Mouse (Mus musculus): ENCODE measurements around the gene Spem1.
"Not testable (repeated sequence)": the region's sequence is repeated elsewhere in the genome, so short reads cannot be mapped to it uniquely, and the experiment has no call there.

The Spem1 gene

DNA sequence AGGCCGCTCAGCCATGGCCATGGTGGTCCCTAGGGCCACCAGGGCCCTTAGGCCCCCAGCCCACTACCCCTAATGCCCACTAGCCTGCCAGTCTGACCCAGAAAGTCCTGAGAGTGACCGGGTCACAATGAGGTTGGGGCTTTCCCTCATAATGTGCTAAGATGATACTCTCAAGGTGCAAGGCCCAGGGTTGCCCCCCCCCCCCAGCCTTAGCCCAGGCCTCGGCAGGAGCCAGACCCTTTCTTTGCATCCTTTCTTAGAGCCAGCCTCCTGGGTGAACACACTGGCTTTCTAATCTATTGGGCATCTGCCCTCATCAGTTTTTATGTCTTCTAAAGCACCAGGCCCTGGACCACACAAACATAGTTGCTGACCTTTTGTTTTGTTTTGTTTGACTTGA, at the start of gene Spem1:
Gene Spem1 (minus strand): TSS at position 101 of the 400 bp plus-strand sequence.
- in situ Hi-C loops (cut with MseI, MboI): no loop called here

DNA sequence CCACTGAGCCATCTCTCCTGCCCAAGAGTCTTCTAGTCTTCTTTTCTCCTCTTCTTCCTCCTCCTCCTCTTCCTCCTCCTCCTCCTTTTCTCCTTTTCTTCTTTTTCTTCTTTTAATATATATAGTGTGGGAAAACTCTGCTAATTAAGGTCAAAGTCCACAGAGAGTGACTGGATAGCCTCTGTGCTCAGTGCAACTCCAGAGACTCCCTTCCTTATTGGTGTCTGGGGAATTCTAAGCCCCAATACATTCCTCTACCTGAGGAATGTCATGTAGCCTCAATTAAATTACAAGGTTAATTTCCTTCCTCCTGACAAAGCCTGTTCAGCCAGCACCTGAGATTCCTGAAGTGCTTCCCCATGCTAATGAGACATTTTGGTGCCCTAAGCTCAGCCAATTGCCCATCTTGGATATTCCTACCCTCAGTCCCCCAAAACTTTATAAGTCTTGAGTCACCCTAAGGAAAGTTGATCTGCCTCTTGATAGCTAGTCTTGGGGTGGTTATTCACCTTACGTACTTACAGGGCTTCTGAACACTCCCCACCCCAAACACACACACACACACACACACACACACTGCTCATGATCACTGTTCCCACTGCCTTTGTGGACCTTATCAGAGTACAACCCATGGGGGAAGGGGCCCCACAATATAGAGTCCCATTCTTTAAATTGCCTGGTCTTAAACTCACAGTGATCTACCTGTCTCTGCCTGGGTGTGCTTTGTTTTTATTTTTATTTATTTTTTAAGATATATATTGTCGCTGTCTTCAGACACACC, 48.5 kb upstream of the Spem1 start:
- in situ Hi-C loops (cut with MseI, MboI): no loop called here

DNA sequence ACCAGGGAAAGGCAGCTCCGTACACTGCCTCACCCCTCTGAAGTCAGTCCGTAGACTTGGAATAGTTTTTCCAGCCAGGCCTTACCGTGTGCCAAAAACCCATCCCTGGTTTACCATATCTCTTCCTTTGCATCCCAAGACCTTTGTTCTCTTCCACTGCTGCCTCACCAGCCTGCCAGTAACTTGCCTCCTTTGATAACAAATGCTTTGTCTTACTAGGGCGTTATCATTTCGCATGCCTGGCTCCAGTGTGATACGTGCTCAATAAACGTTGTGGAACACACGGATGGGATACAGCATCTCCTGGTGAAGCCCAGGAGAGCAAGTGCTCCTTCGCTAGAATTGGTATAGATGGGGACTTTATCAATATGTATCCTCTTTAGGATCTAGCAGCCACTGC, 45.4 kb upstream of the Spem1 start:
- in situ Hi-C loops (cut with MseI, MboI): no loop called here

DNA sequence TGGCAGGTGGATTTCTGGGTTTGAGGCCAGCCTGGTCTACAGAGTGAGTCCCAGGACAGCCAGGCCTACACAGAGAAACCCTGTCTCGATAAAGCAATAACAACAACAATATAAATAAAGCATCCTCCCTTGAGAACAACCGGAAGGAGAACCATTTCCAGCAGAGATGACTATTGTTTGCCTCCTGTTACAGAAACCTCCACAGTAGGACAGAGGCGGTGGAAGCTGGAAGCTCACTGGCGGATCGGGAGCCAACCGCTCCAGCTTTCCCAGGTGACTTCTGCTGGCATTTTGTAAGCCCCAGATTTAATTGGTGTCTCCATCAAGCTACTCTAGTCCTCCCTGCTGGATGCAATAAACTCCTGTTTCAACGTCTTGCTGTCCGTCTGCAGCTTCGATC, 43.6 kb upstream of the Spem1 start:
- in situ Hi-C loops (cut with MseI, MboI): no loop called here

DNA sequence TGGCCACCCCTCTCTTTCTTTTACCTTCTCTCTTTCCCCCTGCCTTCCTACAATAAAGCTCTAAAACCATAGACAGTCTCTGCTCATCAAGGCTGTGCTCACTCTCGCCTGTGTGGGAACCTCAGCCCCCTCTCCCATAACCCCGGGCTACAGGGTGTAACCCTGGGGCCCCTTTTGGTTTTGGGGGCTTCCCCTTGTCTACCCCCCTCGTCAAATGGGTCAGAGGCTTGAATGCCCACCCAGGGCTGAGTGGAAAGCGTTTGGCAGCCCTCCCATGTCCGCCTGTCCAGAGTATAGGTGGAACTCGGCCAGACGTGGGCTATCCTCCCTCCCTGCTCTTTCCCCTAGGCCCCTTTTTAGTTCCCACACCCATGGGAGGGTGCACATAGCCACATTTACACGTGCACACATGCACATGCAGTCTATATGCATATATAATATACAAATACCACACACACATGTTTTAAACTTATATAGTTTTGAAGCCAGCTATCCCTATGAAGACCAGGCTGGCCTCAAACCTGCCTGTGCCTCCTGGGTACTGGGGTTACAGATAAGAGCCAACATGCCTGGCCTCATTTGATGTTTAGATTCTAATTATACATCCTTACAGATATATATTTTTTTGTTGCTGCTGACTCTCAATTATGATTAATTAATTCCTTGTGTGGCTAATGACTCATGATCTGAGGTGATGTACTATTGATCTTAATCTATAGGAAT, 42.3 kb upstream of the Spem1 start:
- in situ Hi-C loops (cut with MseI, MboI): no loop called here

DNA sequence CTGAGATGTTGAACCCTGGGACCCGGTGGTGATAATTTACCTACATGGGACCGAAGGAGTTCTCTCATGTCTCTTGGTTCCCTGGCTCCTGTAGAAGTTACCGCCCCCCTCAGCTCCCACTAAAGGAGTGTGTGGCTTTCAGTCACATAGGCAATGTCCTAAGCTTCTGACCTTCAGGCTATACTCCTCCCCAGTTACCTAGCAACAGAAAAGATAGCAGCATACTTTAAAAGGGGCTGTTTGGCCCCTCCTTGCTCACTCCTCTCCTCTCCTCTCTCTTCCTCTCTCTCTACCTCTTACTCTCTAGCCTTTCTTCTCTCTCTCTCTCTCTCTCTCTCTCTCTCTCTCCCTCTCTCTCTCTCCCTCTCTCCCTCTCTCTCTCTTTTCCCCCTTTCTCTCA, 41.7 kb upstream of the Spem1 start:
- in situ Hi-C loops (cut with MseI, MboI): not testable (repeated sequence)

DNA sequence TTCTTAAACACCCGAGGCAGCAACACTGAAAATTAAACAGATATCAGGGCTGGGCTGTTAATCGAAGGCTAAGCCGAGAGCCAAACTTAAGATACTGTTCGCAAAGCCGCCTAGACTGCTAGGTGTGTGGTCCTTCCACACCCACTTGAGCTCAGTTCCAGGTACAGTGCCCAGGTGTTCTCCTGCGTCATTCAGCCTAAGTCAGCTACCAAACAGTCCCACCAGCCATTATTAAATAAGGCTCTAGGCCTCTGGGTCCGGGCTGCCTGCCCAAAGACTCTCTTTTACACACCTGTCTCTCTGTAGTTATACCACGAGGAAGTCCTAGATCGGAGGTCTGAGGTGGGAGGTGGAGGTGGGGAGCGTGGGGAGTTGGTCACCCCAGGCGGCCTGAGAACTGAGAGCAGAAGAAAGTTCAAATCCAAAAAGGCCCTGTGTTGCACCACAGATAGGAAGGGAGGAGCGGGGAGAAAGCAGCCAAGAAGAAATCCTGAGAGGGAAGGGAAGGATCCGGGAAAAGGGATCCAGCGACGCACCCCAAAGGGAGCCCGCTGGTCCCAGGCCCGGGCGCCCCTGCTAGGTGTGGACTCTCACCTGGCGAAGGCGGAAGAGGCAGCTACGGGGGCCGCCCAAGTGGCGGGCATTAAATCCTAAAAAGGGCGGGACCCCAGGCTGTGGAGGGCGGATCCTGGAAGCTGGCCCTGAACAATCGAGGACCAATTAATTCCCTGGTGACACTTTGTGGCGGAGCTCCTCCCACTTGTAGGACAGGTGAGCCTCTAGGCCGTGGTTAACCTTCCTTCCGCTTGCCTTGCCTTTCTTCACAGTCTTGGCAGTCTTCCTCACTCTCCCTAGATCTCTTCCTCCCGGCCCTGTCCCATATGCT, 36.4 kb upstream of the Spem1 start, which contains the start of gene Tnk1:
Gene Tnk1 (minus strand): TSS at position 618 of the 886 bp plus-strand sequence.
- in situ Hi-C loops (cut with MseI, MboI): no loop called here

DNA sequence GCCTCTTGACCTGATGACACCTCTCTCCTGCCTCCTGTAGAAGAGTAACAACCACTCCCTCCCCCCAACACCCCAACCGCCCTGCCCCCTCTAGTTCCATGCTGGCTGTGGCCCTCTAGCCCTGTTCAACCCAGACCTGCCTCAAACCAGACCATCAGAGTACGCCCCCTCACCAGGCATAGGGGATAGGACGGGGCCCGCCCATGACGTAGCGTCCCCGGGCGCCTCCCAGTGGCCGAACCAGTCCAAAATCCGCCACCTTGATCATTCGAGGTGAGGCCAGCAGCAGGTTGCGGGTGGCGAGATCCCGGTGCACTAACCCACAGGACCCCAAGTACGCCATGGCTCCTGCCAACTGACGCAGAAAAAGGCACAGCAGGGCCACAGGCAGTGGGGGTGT, 33.4 kb upstream of the Spem1 start:
- in situ Hi-C loops (cut with MseI, MboI): no loop called here

DNA sequence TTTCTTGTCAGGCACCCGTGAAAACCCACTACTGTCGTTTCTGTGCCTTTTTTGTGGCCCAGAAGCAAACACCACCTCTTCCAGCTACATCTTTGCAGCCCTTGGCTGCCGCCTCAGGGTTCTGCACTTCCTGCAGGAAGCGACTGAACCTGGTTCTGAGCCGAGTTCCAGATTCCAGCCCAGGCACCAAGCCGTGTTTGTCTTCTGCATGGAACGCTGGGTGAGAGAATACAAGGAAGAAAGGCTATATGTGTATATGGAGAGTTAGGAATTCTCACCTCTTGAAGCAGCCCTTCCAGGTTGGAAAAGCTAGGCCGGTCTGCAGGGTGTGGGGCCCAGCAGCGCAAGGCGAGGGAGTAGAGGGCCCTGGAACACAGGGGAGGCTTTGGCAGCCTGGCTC, 32.7 kb upstream of the Spem1 start:
- in situ Hi-C loops (cut with MseI, MboI): no loop called here

DNA sequence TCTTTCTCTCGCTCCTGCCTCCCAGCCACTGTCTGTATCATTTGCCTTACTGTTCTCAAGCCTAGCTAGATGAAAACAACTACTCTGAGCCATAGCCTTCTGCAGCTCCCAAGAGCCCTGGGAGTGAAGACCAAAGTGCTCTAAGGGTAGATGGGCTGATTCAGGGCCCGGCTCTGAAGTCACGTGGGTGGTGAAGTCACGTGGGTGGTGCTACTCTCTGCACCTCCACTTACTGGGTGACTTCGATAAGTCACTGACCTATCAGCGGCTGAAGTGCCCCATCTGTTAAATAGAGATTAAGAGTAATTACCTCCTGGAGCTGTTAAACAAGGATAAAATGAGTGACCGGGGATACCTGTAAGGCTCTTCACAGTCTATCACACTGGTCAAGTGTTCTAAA, 32.0 kb upstream of the Spem1 start:
- in situ Hi-C loops (cut with MseI, MboI): no loop called here

DNA sequence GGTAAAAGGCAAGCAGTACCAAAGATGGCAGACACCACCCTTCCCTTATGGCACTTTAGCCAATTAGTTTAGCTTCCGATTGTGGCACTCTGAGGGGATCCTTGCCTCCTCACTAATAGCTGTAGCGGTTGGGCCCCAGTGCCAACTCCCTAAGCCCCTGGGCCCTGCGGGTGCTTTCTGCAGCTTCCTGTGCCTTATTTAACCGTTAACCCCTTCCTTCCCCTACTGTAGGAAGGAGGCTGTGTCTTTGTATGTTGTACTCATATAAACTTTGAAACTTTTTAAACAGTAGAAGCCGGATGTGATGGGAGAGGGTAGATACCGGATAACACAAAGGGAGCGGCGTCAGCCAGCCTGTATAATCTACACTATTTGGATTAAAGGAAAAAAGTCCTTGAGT, 28.8 kb upstream of the Spem1 start:
- in situ Hi-C loops (cut with MseI, MboI): no loop called here

DNA sequence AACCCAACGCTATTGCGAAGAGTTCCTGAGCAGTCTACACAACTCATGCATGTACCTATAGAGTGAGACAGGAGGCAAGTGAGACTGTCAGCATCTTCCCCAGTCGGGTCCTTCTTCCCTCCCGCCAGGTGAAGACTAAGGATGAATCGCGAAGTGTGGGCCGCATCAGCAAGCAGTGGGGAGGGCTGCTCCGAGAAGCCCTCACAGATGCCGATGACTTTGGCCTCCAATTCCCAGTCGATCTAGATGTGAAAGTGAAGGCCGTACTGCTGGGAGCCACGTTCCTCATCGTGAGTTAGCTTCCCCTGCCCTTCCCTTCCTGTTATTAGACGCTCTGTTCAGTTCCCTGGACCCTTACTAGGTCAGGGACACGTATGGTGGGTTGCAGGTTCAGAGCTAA, 27.9 kb upstream of the Spem1 start:
- in situ Hi-C loops (cut with MseI, MboI): no loop called here

DNA sequence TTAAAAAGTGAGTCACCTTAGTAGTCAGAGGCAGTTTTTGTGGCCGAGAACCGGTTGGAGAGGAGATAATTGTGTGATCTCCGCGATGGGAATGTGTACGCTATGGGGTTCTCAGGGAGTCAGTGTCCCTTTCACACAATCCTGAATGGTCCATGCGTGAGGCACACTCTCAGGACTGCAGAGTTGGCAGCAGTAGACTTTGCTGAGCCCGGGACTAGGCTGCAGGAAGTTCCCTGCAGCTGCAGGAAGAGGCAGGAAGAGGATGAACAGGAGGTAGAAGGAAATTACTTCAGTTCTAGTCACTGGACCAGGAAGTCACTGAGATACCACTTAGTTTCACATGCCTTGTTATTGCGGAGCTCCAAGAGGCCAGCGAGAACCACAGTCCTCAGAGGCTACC, 27.1 kb upstream of the Spem1 start:
- in situ Hi-C loops (cut with MseI, MboI): no loop called here

DNA sequence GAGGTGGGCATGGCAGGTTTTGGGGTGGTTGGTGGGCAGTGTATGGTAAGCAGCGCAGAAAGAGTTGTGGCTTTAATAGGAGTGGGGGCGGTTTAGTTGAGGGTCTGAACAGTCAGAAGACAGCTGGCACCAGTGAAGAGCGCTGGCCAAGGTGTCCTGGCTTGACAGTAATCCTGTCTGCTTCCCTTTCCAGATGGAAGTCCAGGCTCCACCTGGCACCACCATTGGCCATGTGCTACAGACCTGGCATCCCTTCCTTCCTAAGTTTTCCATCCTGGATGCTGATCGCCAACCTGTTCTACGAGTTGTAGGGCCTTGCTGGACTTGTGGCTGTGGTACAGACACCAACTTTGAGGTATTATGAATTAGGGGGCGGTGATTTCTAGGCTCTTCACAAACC, 26.0 kb upstream of the Spem1 start:
- in situ Hi-C loops (cut with MseI, MboI): no loop called here

DNA sequence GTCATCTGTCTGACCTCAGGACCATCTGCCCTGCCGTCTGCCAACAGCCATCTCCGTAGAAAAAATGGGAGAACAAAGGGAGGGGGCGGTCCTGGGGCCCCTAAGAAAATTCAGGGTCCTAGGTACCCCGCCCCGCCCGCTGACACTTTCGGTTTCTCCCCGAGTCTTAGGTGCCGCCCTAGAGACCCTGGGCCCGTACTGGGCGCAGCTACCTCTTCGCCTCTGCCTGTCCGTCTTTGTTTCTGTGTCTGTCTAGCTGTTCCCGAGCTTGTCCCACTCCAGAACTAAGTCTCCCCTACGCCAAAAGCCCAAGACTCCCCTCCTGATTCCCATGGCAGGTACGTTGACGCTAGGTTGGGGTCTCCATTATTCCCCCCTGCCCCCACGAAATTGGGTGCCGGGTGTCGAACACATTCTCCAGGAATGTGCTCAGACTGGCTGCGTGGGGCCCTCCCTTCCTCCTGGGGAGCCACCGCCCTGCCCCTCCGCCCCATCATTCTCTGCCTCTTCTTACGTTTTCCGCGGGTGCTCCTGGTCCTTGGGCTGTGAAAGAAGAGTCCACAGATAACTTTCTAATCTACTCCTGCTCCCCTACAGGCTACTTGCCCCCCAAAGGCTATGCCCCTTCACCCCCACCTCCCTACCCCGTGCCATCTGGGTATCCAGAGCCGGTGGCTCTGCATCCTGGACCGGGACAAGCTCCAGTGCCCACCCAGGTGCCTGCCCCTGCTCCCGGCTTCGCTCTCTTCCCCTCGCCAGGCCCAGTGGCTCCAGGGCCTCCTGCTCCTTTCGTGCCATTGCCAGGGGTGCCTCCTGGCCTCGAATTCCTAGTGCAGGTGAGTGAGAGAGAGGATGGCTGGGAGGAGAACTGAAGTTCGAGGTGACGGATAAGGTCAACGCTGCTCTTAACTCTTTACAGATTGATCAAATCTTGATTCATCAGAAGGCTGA, 25.0 kb upstream of the Spem1 start:
- in situ Hi-C loops (cut with MseI, MboI): no loop called here

DNA sequence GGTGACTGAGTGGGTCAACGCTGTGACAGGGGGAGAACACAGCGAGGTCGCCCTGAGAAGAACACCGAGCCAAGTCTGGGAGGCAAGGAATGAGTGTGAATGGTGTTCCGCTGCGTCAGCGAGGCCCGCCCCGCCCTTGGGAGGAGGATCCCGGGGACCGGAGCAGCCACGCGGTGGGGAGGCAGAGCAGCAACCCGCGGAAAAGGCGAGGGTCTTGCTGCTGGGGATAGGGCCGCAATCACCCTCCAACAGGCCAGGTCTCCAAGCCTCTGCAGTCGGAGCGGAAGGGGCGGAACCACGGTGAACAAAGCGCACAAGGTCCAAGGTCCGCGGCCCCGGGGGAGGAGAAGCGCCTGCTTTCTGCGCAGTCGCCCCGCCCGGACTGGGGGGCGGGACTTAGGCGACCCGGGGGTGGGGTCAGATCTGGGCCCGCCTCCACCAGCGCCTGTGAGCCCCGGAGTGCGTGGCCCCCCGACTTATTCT, 24.3 kb upstream of the Spem1 start, which contains the start of gene Plscr3:
Gene Plscr3 (plus strand): TSS at position 179 of the 483 bp plus-strand sequence.
- in situ Hi-C loops (cut with MseI, MboI): no loop called here

DNA sequence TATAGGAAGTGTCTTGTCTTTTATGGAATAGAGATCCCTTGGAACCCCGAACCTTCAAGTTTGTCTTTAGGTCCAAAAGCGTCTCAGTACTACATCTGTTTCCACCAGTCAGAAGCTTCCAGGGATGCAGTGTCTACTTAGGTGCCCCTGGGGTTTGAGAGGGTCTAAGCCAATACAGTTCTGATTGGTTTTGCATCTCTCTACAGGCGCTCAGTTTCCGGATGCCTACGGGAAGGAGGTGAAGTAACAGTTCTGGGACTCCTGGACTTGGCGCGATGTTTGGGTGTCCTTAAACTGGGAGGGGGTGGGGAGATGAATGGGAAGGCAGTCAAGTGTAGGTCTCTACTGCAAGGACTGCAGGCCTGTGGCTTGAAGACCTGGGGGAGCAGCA, 16.7 kb upstream of the Spem1 start:
- in situ Hi-C loops (cut with MseI, MboI): no loop called here

DNA sequence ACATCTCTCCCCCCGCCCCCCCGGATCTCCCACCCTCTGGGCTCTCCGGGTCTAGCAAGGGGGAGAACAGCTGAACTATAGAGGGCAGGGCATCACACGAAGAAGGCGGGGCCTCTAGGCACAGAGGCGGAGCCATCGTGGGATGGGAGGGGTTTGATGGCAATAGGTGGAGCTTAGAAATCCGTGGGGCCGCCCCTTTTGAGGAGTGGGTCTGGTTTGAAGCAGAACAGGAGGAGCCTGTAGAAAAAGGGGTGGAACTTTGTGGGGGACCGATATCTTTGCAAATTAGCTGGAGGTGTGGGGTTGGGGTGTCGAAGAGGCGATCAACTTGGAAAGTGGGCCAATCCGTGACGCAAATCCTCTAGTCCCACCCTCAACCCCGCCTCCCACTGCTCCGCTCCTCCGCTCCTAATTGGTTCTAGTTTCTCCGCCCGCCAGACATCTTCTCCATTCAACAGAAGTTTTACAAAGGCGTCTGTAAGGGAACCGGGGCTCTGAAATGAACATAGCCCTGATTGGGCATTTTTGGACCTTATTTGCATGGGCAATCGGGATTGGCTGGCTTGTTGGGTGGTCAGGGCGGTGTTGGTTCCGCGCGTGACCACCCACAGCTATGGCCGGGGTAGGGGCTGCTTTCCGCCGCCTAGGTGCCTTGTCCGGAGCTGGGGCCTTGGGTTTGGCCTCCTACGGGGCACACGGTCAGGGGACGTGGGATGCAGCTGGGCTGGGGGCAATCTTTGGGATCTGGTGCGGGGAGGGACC, 16.2 kb upstream of the Spem1 start, which contains the start of gene Tmem256:
Gene Tmem256 (plus strand): TSS at position 563 of the 762 bp plus-strand sequence.
- in situ Hi-C loops (cut with MseI, MboI): no loop called here

DNA sequence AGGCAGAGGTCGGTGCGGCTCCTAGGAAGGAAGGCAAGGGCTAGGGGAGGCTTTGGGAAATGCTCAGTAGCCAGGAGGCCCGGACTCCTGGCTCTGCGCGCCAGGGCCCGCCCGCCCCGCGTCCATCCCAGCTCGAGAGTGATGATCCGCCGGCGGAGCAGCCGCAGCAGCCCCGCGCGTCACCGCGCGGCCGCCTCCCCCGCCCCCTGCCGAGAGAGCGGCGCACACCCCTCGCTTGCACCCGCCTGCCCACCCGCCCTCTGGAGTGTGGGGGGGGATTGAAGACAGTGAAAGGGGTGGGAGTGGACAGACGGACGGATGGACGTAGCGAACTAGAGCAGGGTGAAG, 15.6 kb upstream of the Spem1 start, which contains the start of gene Nlgn2:
Gene Nlgn2 (minus strand): TSS at position 181 of the 348 bp plus-strand sequence.
- in situ Hi-C loops (cut with MseI, MboI): no loop called here

Measured in mouse trophoblast stem cell (cell line).